Mouse (Mus musculus): ENCODE measurements around the gene B4galt5.

- TF ChIP-seq POLR2A (IDR thresholded peaks at IDR 0.05; ENCODE audit: low read depth, low read length) (no peak), E2F4 (IDR thresholded peaks at IDR 0.05; ENCODE audit: insufficient replicate concordance, low read depth, low read length) (no peak), RAD21 (IDR thresholded peaks at IDR 0.05; ENCODE audit: low read depth, low read length) (no peak), PAX5 (IDR thresholded peaks at IDR 0.05; ENCODE audit: low read length) (no peak), CHD2 (IDR thresholded peaks at IDR 0.05; ENCODE audit: low read length) (no peak), ELF1 (IDR thresholded peaks at IDR 0.05; ENCODE audit: low read depth, low read length) (no peak), SIN3A (IDR thresholded peaks at IDR 0.05; ENCODE audit: low read length) (no peak), CTCF (conservative IDR thresholded peaks at IDR 0.05 in 1 of 2, IDR thresholded peaks at IDR 0.05 in 1 of 2; ENCODE audit: low read depth in 2 of 2, low read length in 2 of 2) (no peak), EP300 (IDR thresholded peaks at IDR 0.05; ENCODE audit: low read length) (no peak), UBTF (IDR thresholded peaks at IDR 0.05; ENCODE audit: low read depth, low read length) (no peak), BHLHE40 (IDR thresholded peaks at IDR 0.05; ENCODE audit: low read depth, low read length) (no peak)
Observed at GRCm38 (mm10) chr2:167297985-167298384, 51.0 kb downstream of the B4galt5 start.
